Mouse (Mus musculus) heart, adult 2 months (tissue): ENCODE results near the gene Clip2. TPM values are rescaled to one million over a fixed set of nuclear protein-coding genes. Genes with fewer than 3 reads are reported as not detected.

ENCODE experiments used
- DNase-seq, 2 experiments: peaks; one replicate each; pipeline ENCODE4 v3.0.0; 2021
- H3K27ac ChIP-seq: fragments of 200-600 bp; 2 replicates; pipeline ENCODE4 v1.8.1; 2022
- H3K27me3 ChIP-seq: fragments of 200-500 bp; 2 replicates; pipeline ENCODE4 v1.6.1; 2012; ENCODE audit warnings: mild to moderate bottlenecking, low read length, inconsistent platforms, mixed read lengths; ENCODE audit not compliant: control insufficient read depth, insufficient read depth
- H3K36me3 ChIP-seq: fragments of 200-500 bp; 2 replicates; pipeline ENCODE4 v1.6.1; 2012; ENCODE audit warnings: low read length, inconsistent platforms; ENCODE audit not compliant: control insufficient read depth, insufficient read depth
- H3K4me1 ChIP-seq: fragments of 200-500 bp; 2 replicates; pipeline ENCODE4 v1.6.1; 2011; ENCODE audit warnings: low read length; ENCODE audit not compliant: control insufficient read depth, insufficient read depth
- H3K4me3 ChIP-seq: fragments of 200-600 bp; 2 replicates; pipeline ENCODE4 v1.8.1; 2022
- H3K79me2 ChIP-seq: fragments of 200-500 bp; replicated peaks from 2 replicates; pipeline ENCODE4 v1.6.1; 2012; ENCODE audit warnings: mild to moderate bottlenecking, inconsistent platforms, low read length, moderate library complexity, mixed read lengths; ENCODE audit not compliant: control insufficient read depth, insufficient read depth
- H3K9ac ChIP-seq: fragments of 200-500 bp; 2 replicates; pipeline ENCODE4 v1.6.1; 2012; ENCODE audit warnings: low read depth, mild to moderate bottlenecking, control low read depth, inconsistent platforms, low read length, mixed read lengths
- CTCF ChIP-seq: fragments of 200-600 bp; IDR thresholded peaks from 2 replicates; pipeline ENCODE4 v1.8.1; 2022; ENCODE audit warnings: antibody characterized with exemption, mild to moderate bottlenecking, moderate library complexity
- EP300 ChIP-seq: fragments of 200-500 bp; IDR thresholded peaks from 2 replicates; pipeline ENCODE4 v1.6.1; 2011; ENCODE audit warnings: low read depth, low read length, control low read depth; ENCODE audit not compliant: insufficient read depth
- POLR2A ChIP-seq: fragments of 200-500 bp; IDR thresholded peaks from 2 replicates; pipeline ENCODE4 v1.6.1; 2011; ENCODE audit warnings: mild to moderate bottlenecking, low read depth, low read length, control low read depth; ENCODE audit not compliant: insufficient read depth
- WGBS: fragments of 180-500 bp; shearing (Covaris S2); methylation state at CpG from one replicate; pipeline ENCODE4 v1.1.7; 2018; 5-methylcytosine and 5-hydroxymethylcytosine counted together
- intact Hi-C: fragments of 180-260 bp; cut with DNase I; formaldehyde crosslinking; loops from one replicate; pipeline ENCODE4 v1.15.1; 2025
- polyA plus RNA-seq: library from polyadenylated mRNA; depleted of rRNA; stranded (reverse); fragments of >200 nt; gene quantifications from 2 replicates; pipeline ENCODE4 v1.2.3, GENCODE M21; 2012
- total RNA-seq, 2 experiments: library from RNA; stranded (reverse); gene quantifications; 2 replicates each; pipeline ENCODE4 v1.2.3; 2021

Gene Clip2
- total and polyA plus RNA-seq, 3 experiments, result 6.2 to 8.0 (median 7.0) TPM

DNA sequence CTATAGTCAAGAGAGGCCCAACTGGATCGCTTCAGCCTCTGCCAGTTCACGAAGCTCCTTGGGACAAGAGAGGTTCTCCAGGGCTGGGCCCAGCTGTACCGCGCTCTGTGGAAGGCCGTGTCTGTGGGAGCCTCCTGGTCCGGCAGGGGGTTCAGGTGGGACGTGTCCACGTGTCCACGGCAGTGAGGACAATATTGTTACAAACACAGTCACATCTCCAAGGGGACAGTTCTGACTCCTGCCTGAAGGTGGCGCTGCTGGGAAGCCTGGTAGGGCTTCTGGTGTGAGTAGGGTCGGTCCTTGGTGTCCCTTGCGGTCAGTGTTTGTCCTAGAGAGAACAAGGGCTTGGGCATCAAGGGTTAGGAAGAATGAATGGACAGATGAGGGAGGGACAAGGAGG, 61.8 kb downstream of the Clip2 start:
- H3K4me3 ChIP-seq, result no peak overlapping the region
- H3K36me3 ChIP-seq, result no peaks in the 10 kb centered on the region
- WGBS, result 92% methylated on average over 12 of the region's 12 CpGs
- peak in 1 of 2 experiments; percentile 33 for DNase-seq
- TF ChIP-seq CTCF, result peak; percentile 62
- TF ChIP-seq EP300, result no peak
- no peak overlapping the region for H3K27ac ChIP-seq
- intact Hi-C loops, result loop anchor here (5.0 kb wide), 1 partner anchor 52 kb away; no protein-coding TSS in a partner anchor
- H3K9ac ChIP-seq, result no peak overlapping the region
- H3K4me1 ChIP-seq, result no peaks in the 10 kb centered on the region
- no peaks in the 10 kb centered on the region for H3K27me3 ChIP-seq
- no peaks in the 10 kb centered on the region for H3K79me2 ChIP-seq

DNA sequence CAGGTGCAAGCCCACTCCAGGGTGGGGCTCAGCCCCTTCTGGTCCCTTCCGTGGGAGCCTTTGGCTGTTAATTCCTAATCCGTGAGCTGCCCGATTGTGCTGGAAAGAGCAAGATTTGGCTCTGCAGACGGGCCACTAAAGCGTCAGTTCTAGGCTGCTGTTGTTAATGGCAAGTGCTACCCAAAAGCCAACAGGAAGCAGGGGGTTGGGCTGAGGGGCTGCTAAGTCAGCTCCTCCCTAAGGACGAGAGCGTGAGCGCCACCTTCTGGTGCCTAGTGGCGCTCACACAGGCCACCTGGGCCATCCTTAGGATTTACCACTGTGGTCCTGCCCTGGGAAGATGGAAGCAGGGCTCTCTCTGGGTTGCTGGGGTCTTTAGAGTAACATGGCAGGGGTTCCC, 62.7 kb downstream of the Clip2 start:
- TF ChIP-seq CTCF, result peak; percentile 66
- no peak for TF ChIP-seq EP300
- H3K4me1 ChIP-seq, result no peaks in the 10 kb centered on the region
- H3K9ac ChIP-seq, result no peak overlapping the region
- WGBS, result 41% methylated on average over 9 of the region's 9 CpGs
- H3K79me2 ChIP-seq, result no peaks in the 10 kb centered on the region
- intact Hi-C loops, result loop anchor here (5.0 kb wide), 1 partner anchor 307 kb away; the partner anchor contains the start of gene Gtf2ird2
- H3K36me3 ChIP-seq, result no peaks in the 10 kb centered on the region
- H3K27me3 ChIP-seq, result no peaks in the 10 kb centered on the region
- H3K4me3 ChIP-seq, result no peak overlapping the region
- H3K27ac ChIP-seq, result no peak overlapping the region
- peak; percentile 40 to 49 for DNase-seq

DNA sequence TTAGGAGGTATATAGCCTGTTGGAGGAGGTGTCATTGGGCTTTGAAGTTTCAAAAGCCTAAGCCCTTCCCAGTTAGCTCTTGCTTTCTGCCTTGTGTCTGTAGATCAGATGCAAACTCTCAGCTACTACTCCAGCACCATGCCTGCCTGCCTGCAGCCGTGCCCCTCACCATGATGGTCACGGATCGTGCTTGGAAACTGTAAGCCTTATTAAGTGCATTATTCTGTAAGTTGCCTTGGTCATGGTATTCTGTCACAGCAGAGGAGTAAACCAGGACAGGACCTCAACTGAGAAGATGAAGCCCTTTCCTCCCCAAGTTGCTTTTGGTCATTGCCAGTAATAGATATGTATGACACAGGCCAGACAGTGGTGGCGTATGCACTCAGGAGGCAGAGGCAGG, 63.6 kb downstream of the Clip2 start:
- DNase-seq, result peak in 1 of 2 experiments; percentile 6
- H3K4me1 ChIP-seq, result no peaks in the 10 kb centered on the region
- H3K27ac ChIP-seq, result no peak overlapping the region
- TF ChIP-seq EP300, result no peak
- no peak for TF ChIP-seq CTCF
- no peak for TF ChIP-seq POLR2A
- H3K79me2 ChIP-seq, result no peaks in the 10 kb centered on the region
- no peak overlapping the region for H3K9ac ChIP-seq
- no peaks in the 10 kb centered on the region for H3K36me3 ChIP-seq
- no peaks in the 10 kb centered on the region for H3K27me3 ChIP-seq
- WGBS, result 99% methylated on average over 4 of the region's 4 CpGs
- no peak overlapping the region for H3K4me3 ChIP-seq
- intact Hi-C loops, result loop anchor here (5.0 kb wide), 1 partner anchor 306 kb away; the partner anchor contains the start of gene Gtf2ird2

DNA sequence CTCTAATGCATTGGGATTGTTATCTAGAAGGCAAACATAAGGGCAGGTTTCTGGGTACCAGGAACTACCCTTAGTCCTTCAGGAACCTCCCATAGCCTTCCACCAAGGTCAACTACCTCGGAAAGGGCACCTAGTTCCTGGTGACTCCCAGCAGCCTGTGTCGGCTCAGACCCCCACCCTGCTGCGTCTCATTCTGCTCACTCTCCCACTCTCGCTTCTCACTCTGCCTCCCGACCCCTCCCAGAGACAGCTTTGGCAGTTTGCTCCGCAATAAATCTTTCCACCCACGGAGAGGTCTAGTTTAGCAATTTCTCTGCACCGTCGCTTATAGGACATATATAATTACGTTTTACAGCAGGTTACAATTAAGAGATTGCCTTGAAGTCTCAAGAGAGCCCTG, 64.2 kb downstream of the Clip2 start:
- intact Hi-C loops, result loop anchor here (5.0 kb wide), 1 partner anchor 306 kb away; the partner anchor contains the start of gene Gtf2ird2
- H3K9ac ChIP-seq, result no peak overlapping the region
- peak in 1 of 2 experiments; percentile 7 for DNase-seq

DNA sequence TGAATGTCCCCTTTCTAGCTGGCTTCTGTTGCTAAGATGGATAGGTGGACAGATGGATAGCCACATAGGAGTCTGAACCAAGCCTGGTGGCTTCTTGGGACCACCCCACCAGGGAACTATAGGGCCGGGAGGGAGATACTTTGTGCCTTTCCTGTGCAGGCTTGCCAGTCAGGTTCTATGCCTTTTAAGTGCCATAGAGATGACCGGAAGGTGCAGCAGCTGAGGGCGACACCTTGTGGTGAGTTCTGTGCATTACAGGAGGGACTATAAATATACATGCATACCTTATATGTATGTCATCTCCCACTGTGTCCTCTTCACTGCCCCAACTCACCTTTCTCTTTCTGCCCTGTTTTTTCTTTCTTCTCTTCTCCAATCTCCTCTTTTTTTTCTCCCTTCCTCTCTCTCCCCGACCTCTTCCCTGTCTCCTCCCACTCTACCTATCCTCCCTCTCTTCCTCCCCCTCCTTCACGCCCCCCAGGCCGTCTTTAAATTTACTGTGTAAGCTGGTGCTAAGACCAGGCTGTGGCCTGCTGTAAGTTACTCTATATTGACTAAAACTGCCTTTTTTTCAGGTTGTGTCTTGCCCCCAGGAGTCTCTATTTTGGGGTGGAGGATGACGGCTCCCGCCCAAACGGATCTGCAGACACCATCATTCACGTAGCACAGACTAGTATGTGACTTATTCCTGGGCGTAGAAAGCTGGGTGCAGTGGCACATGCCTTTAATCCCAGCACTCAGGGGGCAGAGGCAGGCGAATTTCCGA, 66.2 kb downstream of the Clip2 start:
- Histone ChIP-seq H3K27me3 (no peaks in the 10 kb centered on the region), H3K4me1 (no peaks in the 10 kb centered on the region), H3K36me3 (no peaks in the 10 kb centered on the region), H3K4me3 (no peak overlapping the region), H3K79me2 (no peaks in the 10 kb centered on the region), H3K9ac (no peak overlapping the region), H3K27ac (no peak overlapping the region)
- intact Hi-C loops, result loop anchor here (1.0 to 5.0 kb wide), 3 partner anchors 101 to 304 kb away; partner anchors contain the start of gene Gtf2ird2
- DNase-seq, result peak; percentile 48 to 70
- 54% methylated on average over 13 of the region's 13 CpGs for WGBS
- peak; percentile 97 for TF ChIP-seq EP300
- peak; percentile 97 for TF ChIP-seq CTCF
- TF ChIP-seq POLR2A, result no peak

More for the DNA sequence above, 64.2 kb downstream of the Clip2 start:
- no peak for TF ChIP-seq CTCF
- TF ChIP-seq POLR2A, result no peak
- no peak for TF ChIP-seq EP300
- Histone ChIP-seq H3K4me3 (no peak overlapping the region), H3K36me3 (no peaks in the 10 kb centered on the region), H3K79me2 (no peaks in the 10 kb centered on the region), H3K27me3 (no peaks in the 10 kb centered on the region), H3K27ac (no peak overlapping the region), H3K4me1 (no peaks in the 10 kb centered on the region)
- WGBS, result 81% methylated on average over 10 of the region's 10 CpGs

DNA sequence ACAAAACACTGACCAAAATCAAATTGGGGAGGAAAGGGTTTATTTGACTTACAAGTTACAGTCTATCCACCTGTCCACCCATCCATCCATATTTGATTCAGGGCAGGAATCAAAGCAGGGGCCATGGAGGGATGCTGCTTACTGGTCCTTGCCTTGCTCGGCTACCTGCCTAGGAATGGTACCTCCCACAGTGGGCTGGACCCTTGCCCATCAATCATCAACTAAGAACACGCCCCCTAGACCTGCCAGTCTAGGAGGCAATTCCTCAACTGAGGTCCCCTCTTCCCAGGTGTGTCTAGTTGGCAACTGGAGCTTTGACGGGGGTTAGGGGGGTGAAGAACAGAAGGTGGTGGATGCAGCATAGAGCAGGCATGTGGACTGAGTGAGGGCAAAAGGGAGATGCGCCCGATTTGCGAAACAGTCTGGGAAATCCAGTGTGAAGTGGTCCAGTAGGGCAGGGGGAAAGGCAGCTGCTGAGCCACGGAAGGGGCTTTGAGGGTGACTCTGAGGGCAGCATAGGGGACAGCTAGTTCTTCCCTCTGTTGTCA, 67.0 kb downstream of the Clip2 start:
- no peak overlapping the region for H3K27ac ChIP-seq
- H3K79me2 ChIP-seq, result no peaks in the 10 kb centered on the region
- no peak overlapping the region for H3K9ac ChIP-seq
- intact Hi-C loops, result loop anchor here (5.0 kb wide), 1 partner anchor 303 kb away; the partner anchor contains the start of gene Gtf2ird2
- WGBS, result 77% methylated on average over 7 of the region's 7 CpGs
- no peaks in the 10 kb centered on the region for H3K36me3 ChIP-seq
- H3K27me3 ChIP-seq, result no peaks in the 10 kb centered on the region
- peak in 1 of 2 experiments; percentile 15 for DNase-seq
- TF ChIP-seq POLR2A (no peak), EP300 (no peak), CTCF (no peak)
- H3K4me1 ChIP-seq, result no peaks in the 10 kb centered on the region
- no peak overlapping the region for H3K4me3 ChIP-seq
